Mouse (Mus musculus): ENCODE results near the gene Olfr1196. TPM values are rescaled to one million over a fixed set of nuclear protein-coding genes. Genes with fewer than 3 reads are reported as not detected.
"Not testable (repeated sequence)": the region's sequence is repeated elsewhere in the genome, so short reads cannot be mapped to it uniquely, and the experiment has no call there.

Olfr1196 gene
- 0.29 TPM in 1 of 2 replicates, not detected in the other for polyA plus RNA-seq (2014; fragmentation: Nextera tagmentation; extraction: Ambion mirVana)

- Histone ChIP-seq H3K4me2 (ENCODE audit: low read depth, low read length) (no peak within 1 kb of the TSS), H3K27ac (replicated peaks; ENCODE audit: low read depth, low read length) (no peak within 1 kb of the TSS), H3K4me3 (ENCODE audit: low read depth, low read length) (no peak within 1 kb of the TSS), H3K27me3 (replicated peaks; ENCODE audit: control insufficient read depth, insufficient read depth, low read length) (no peaks in the 10 kb centered on the region), H3K9me3 (ENCODE audit: control insufficient read depth, low read length) (no peaks in the 10 kb centered on the region), H3K4me1 (ENCODE audit: control insufficient read depth, insufficient read depth, low read length) (no peaks in the 10 kb centered on the region), H3K9ac (ENCODE audit: low read depth, low read length) (no peak within 1 kb of the TSS), H3K36me3 (ENCODE audit: control insufficient read depth, insufficient read depth, low read length) (no peaks in the 10 kb centered on the region)
- WGBS: 82% methylated on average over 2 of the region's 2 CpGs
- DNase-seq (ENCODE audit: low spot score) (no peak), ATAC-seq (ENCODE audit: low read depth) (no peak)
These were observed at the start of gene Olfr1196 for GRCm38 (mm10) chr2:88704497-88704896. Gene Olfr1196, minus strand, starts transcription at chr2:88704597.

GRCm38 (mm10) chr2:88751270-88751669 lies 46.9 kb upstream of the Olfr1196 start, which contains the start of gene Olfr1198:
Gene Olfr1198, minus strand, starts transcription at chr2:88751370.
- Histone ChIP-seq H3K9ac (ENCODE audit: low read depth, low read length) (no peak within 1 kb of the TSS), H3K4me2 (ENCODE audit: low read depth, low read length) (no peak within 1 kb of the TSS), H3K4me3 (ENCODE audit: low read depth, low read length) (no peak within 1 kb of the TSS), H3K36me3 (ENCODE audit: control insufficient read depth, insufficient read depth, low read length) (no peaks in the 10 kb centered on the region), H3K4me1 (ENCODE audit: control insufficient read depth, insufficient read depth, low read length) (no peaks in the 10 kb centered on the region), H3K27ac (replicated peaks; ENCODE audit: low read depth, low read length) (no peak within 1 kb of the TSS), H3K9me3 (ENCODE audit: control insufficient read depth, low read length) (no peaks in the 10 kb centered on the region), H3K27me3 (replicated peaks; ENCODE audit: control insufficient read depth, insufficient read depth, low read length) (no peaks in the 10 kb centered on the region)
- ATAC-seq (ENCODE audit: low read depth) (no peak), DNase-seq (ENCODE audit: low spot score) (no peak)
- WGBS: 94% methylated on average over 2 of the region's 2 CpGs

- ATAC-seq (ENCODE audit: low read depth) (no peak), DNase-seq (ENCODE audit: low spot score) (no peak)
- no peaks in the 10 kb centered on the region for H3K36me3 ChIP-seq (ENCODE audit: control insufficient read depth, insufficient read depth, low read length)
- no peak overlapping the region for H3K4me3 ChIP-seq (ENCODE audit: low read depth, low read length)
- H3K9ac ChIP-seq (ENCODE audit: low read depth, low read length): no peak overlapping the region
- no peaks in the 10 kb centered on the region for H3K27me3 ChIP-seq (replicated peaks; ENCODE audit: control insufficient read depth, insufficient read depth, low read length)
- H3K4me2 ChIP-seq (ENCODE audit: low read depth, low read length): no peak overlapping the region
- no peaks in the 10 kb centered on the region for H3K4me1 ChIP-seq (ENCODE audit: control insufficient read depth, insufficient read depth, low read length)
- H3K9me3 ChIP-seq (ENCODE audit: control insufficient read depth, low read length): no peaks in the 10 kb centered on the region
- no peak overlapping the region for H3K27ac ChIP-seq (replicated peaks; ENCODE audit: low read depth, low read length)
- 65% methylated on average over 3 of the region's 3 CpGs for WGBS
These were observed 39.0 kb upstream of the Olfr1196 start for GRCm38 (mm10) chr2:88743379-88743778.

GRCm38 (mm10) chr2:88732266-88732665 lies 27.9 kb upstream of the Olfr1196 start, which contains the start of gene Olfr1197:
Gene Olfr1197, minus strand, starts transcription at chr2:88732366.
- Histone ChIP-seq H3K27me3 (replicated peaks; ENCODE audit: control insufficient read depth, insufficient read depth, low read length) (no peaks in the 10 kb centered on the region), H3K36me3 (ENCODE audit: control insufficient read depth, insufficient read depth, low read length) (no peaks in the 10 kb centered on the region), H3K9ac (ENCODE audit: low read depth, low read length) (no peak within 1 kb of the TSS), H3K4me1 (ENCODE audit: control insufficient read depth, insufficient read depth, low read length) (no peaks in the 10 kb centered on the region), H3K27ac (replicated peaks; ENCODE audit: low read depth, low read length) (no peak within 1 kb of the TSS), H3K4me2 (ENCODE audit: low read depth, low read length) (no peak within 1 kb of the TSS), H3K9me3 (ENCODE audit: control insufficient read depth, low read length) (no peaks in the 10 kb centered on the region), H3K4me3 (ENCODE audit: low read depth, low read length) (no peak within 1 kb of the TSS)
- WGBS: 85% methylated on average over 1 of the region's 1 CpGs
- ATAC-seq (ENCODE audit: low read depth) (no peak), DNase-seq (ENCODE audit: low spot score) (no peak)

GRCm38 (mm10) chr2:88689087-88689486 lies 15.3 kb downstream of the Olfr1196 start, which contains the start of gene Olfr1195:
Gene Olfr1195, minus strand, starts transcription at chr2:88689187.
- no peaks in the 10 kb centered on the region for H3K4me1 ChIP-seq (ENCODE audit: control insufficient read depth, insufficient read depth, low read length)
- H3K27ac ChIP-seq (replicated peaks; ENCODE audit: low read depth, low read length): no peak within 1 kb of the TSS
- H3K4me2 ChIP-seq (ENCODE audit: low read depth, low read length): no peak within 1 kb of the TSS
- H3K9ac ChIP-seq (ENCODE audit: low read depth, low read length): no peak within 1 kb of the TSS
- H3K27me3 ChIP-seq (replicated peaks; ENCODE audit: control insufficient read depth, insufficient read depth, low read length): no peaks in the 10 kb centered on the region
- H3K4me3 ChIP-seq (ENCODE audit: low read depth, low read length): no peak within 1 kb of the TSS
- DNase-seq (ENCODE audit: low spot score) (no peak), ATAC-seq (ENCODE audit: low read depth) (no peak)
- H3K9me3 ChIP-seq (ENCODE audit: control insufficient read depth, low read length): no peaks in the 10 kb centered on the region
- H3K36me3 ChIP-seq (ENCODE audit: control insufficient read depth, insufficient read depth, low read length): no peaks in the 10 kb centered on the region

- not testable (repeated sequence) for H3K27me3 ChIP-seq (replicated peaks; ENCODE audit: control insufficient read depth, insufficient read depth, low read length); H3K9ac ChIP-seq (ENCODE audit: low read depth, low read length); DNase-seq (ENCODE audit: low spot score); H3K36me3 ChIP-seq (ENCODE audit: control insufficient read depth, insufficient read depth, low read length); H3K4me1 ChIP-seq (ENCODE audit: control insufficient read depth, insufficient read depth, low read length); H3K27ac ChIP-seq (replicated peaks; ENCODE audit: low read depth, low read length); H3K9me3 ChIP-seq (ENCODE audit: control insufficient read depth, low read length); H3K4me3 ChIP-seq (ENCODE audit: low read depth, low read length); ATAC-seq (ENCODE audit: low read depth); H3K4me2 ChIP-seq (ENCODE audit: low read depth, low read length)
These were observed 29.1 kb downstream of the Olfr1196 start, which contains the start of gene Olfr1193 for GRCm38 (mm10) chr2:88675328-88675727. Gene Olfr1193, plus strand, starts transcription at chr2:88675628.

- H3K9me3 ChIP-seq (ENCODE audit: control insufficient read depth, low read length): no peaks in the 10 kb centered on the region
- H3K4me3 ChIP-seq (ENCODE audit: low read depth, low read length): no peak within 1 kb of the TSS
- no peak within 1 kb of the TSS for H3K27ac ChIP-seq (replicated peaks; ENCODE audit: low read depth, low read length)
- no peaks in the 10 kb centered on the region for H3K4me1 ChIP-seq (ENCODE audit: control insufficient read depth, insufficient read depth, low read length)
- H3K9ac ChIP-seq (ENCODE audit: low read depth, low read length): no peak within 1 kb of the TSS
- DNase-seq (ENCODE audit: low spot score): no peak
- H3K36me3 ChIP-seq (ENCODE audit: control insufficient read depth, insufficient read depth, low read length): no peaks in the 10 kb centered on the region
- no peak for ATAC-seq (ENCODE audit: low read depth)
- H3K4me2 ChIP-seq (ENCODE audit: low read depth, low read length): no peak within 1 kb of the TSS
- H3K27me3 ChIP-seq (replicated peaks; ENCODE audit: control insufficient read depth, insufficient read depth, low read length): no peaks in the 10 kb centered on the region
- WGBS: 45% methylated on average over 1 of the region's 1 CpGs
These were observed 56.2 kb downstream of the Olfr1196 start, which contains the start of gene Olfr1192-ps1 for GRCm38 (mm10) chr2:88648209-88648608. Gene Olfr1192-ps1, plus strand, starts transcription at chr2:88648509.

Other genes starting within 250 kb of the Olfr1196 start
- not detected in 2 replicates for gene Olfr1183, start 249.7 kb downstream of the Olfr1196 start, polyA plus RNA-seq (2014; fragmentation: Nextera tagmentation; extraction: Ambion mirVana)
- gene Olfr1184, start 221.0 kb downstream of the Olfr1196 start, polyA plus RNA-seq (2014; fragmentation: Nextera tagmentation; extraction: Ambion mirVana): 0.08 TPM in 1 of 2 replicates, not detected in the other
- not detected in 2 replicates for gene Olfr1185-ps1, start 211.3 kb downstream of the Olfr1196 start, polyA plus RNA-seq (2014; fragmentation: Nextera tagmentation; extraction: Ambion mirVana)
- not detected in 2 replicates for gene Olfr1186, start 186.0 kb downstream of the Olfr1196 start, polyA plus RNA-seq (2014; fragmentation: Nextera tagmentation; extraction: Ambion mirVana)
- not detected in 2 replicates for gene Olfr1188, start 147.7 kb downstream of the Olfr1196 start, polyA plus RNA-seq (2014; fragmentation: Nextera tagmentation; extraction: Ambion mirVana)
- gene Olfr1189, start 118.1 kb downstream of the Olfr1196 start, polyA plus RNA-seq (2014; fragmentation: Nextera tagmentation; extraction: Ambion mirVana): not detected in 2 replicates
- gene Olfr1191-ps1, start 64.1 kb downstream of the Olfr1196 start, polyA plus RNA-seq (2014; fragmentation: Nextera tagmentation; extraction: Ambion mirVana): not detected in 2 replicates
- gene Olfr1192-ps1, start 56.1 kb downstream of the Olfr1196 start, polyA plus RNA-seq (2014; fragmentation: Nextera tagmentation; extraction: Ambion mirVana): 0.06 TPM in 1 of 2 replicates, not detected in the other
- gene Olfr1193, start 29.0 kb downstream of the Olfr1196 start, polyA plus RNA-seq (2014; fragmentation: Nextera tagmentation; extraction: Ambion mirVana): not detected in 2 replicates
- gene Olfr1195, start 15.4 kb downstream of the Olfr1196 start, polyA plus RNA-seq (2014; fragmentation: Nextera tagmentation; extraction: Ambion mirVana): not detected in 2 replicates
- gene Olfr1197, start 27.8 kb upstream of the Olfr1196 start, polyA plus RNA-seq (2014; fragmentation: Nextera tagmentation; extraction: Ambion mirVana): not detected in 2 replicates
- not detected in 2 replicates for gene Olfr1198, start 46.8 kb upstream of the Olfr1196 start, polyA plus RNA-seq (2014; fragmentation: Nextera tagmentation; extraction: Ambion mirVana)
- gene Olfr1199, start 55.9 kb upstream of the Olfr1196 start, polyA plus RNA-seq (2014; fragmentation: Nextera tagmentation; extraction: Ambion mirVana): not detected in 2 replicates
- gene Olfr1200, start 65.9 kb upstream of the Olfr1196 start, polyA plus RNA-seq (2014; fragmentation: Nextera tagmentation; extraction: Ambion mirVana): not detected in 2 replicates
- not detected in 2 replicates for gene Olfr1201, start 88.4 kb upstream of the Olfr1196 start, polyA plus RNA-seq (2014; fragmentation: Nextera tagmentation; extraction: Ambion mirVana)
- not detected in 2 replicates for gene Olfr1202, start 109.9 kb upstream of the Olfr1196 start, polyA plus RNA-seq (2014; fragmentation: Nextera tagmentation; extraction: Ambion mirVana)
- gene Olfr1205, start 125.1 kb upstream of the Olfr1196 start, polyA plus RNA-seq (2014; fragmentation: Nextera tagmentation; extraction: Ambion mirVana): not detected in 2 replicates
- 0.03 TPM in 1 of 2 replicates, not detected in the other for gene Olfr1204, start 144.7 kb upstream of the Olfr1196 start, polyA plus RNA-seq (2014; fragmentation: Nextera tagmentation; extraction: Ambion mirVana)
- 0.06 TPM in 1 of 2 replicates, not detected in the other for gene Olfr1206, start 158.6 kb upstream of the Olfr1196 start, polyA plus RNA-seq (2014; fragmentation: Nextera tagmentation; extraction: Ambion mirVana)
- gene Olfr1208, start 197.7 kb upstream of the Olfr1196 start, polyA plus RNA-seq (2014; fragmentation: Nextera tagmentation; extraction: Ambion mirVana): not detected in 2 replicates
- gene Olfr1209, start 210.6 kb upstream of the Olfr1196 start, polyA plus RNA-seq (2014; fragmentation: Nextera tagmentation; extraction: Ambion mirVana): not detected in 2 replicates
- gene Olfr1211, start 233.5 kb upstream of the Olfr1196 start, polyA plus RNA-seq (2014; fragmentation: Nextera tagmentation; extraction: Ambion mirVana): 0.11 TPM in 1 of 2 replicates, not detected in the other
- gene Olfr1212, start 249.4 kb upstream of the Olfr1196 start, polyA plus RNA-seq (2014; fragmentation: Nextera tagmentation; extraction: Ambion mirVana): not detected in 2 replicates